Mouse (Mus musculus) thymus, adult 2 months (tissue): Measurements from ENCODE around the gene Vipr2.

ENCODE experiments used
- CTCF ChIP-seq: fragments of 200-500 bp; IDR thresholded peaks from 2 replicates; pipeline ENCODE4 v1.5.1; 2012; ENCODE audit warnings: mild to moderate bottlenecking, control low read depth, low read length, moderate library complexity, borderline replicate concordance; ENCODE audit not compliant: control insufficient read depth, poor library complexity, insufficient read depth; ENCODE audit errors: extremely low read depth
- POLR2A ChIP-seq: fragments of 200-500 bp; IDR thresholded peaks from 2 replicates; pipeline ENCODE4 v1.6.1; 2012; ENCODE audit warnings: mild to moderate bottlenecking, low read length, control low read depth, moderate library complexity; ENCODE audit not compliant: control insufficient read depth, poor library complexity, insufficient read depth; ENCODE audit errors: extremely low read depth

GRCm38 (mm10) chr12:116086951-116087600 is 9.6 kb downstream of the Vipr2 start:
- TF ChIP-seq CTCF (no peak), POLR2A (no peak)
